Mouse (Mus musculus) hindbrain, embryonic 14.5 days (tissue): ENCODE results near the gene Erbin. TPM values are rescaled to one million over a fixed set of nuclear protein-coding genes. Genes with fewer than 3 reads are reported as not detected.

ENCODE experiments used
- ATAC-seq: fragments of 200-750 bp; cut with Nextera tagmentation; 2 replicates; pipeline ENCODE4 v1.8.0; 2017; ENCODE audit warnings: moderate number of reproducible peaks, mild to moderate bottlenecking, moderate TSS enrichment, moderate library complexity; ENCODE audit not compliant: low FRiP score
- DNase-seq: peaks from one replicate; pipeline ENCODE4 v3.0.0-alpha.2; 2015; ENCODE audit warnings: low spot score
- H3K27ac ChIP-seq: fragments of 300-500 bp; sonication (generic); 2 replicates; pipeline ENCODE4 v1.5.1; 2014; ENCODE audit warnings: mild to moderate bottlenecking, moderate library complexity
- H3K27me3 ChIP-seq: fragments of 300-500 bp; sonication (generic); 2 replicates; pipeline ENCODE4 v1.6.1; 2014; ENCODE audit warnings: mild to moderate bottlenecking, low read length, mixed read lengths; ENCODE audit not compliant: control insufficient read depth, insufficient read depth
- H3K36me3 ChIP-seq: fragments of 300-500 bp; sonication (generic); replicated peaks from 2 replicates; pipeline ENCODE4 v1.6.1; 2014; ENCODE audit not compliant: control insufficient read depth, insufficient read depth
- H3K4me1 ChIP-seq: fragments of 300-500 bp; sonication (generic); replicated peaks from 2 replicates; pipeline ENCODE4 v1.6.1; 2014; ENCODE audit warnings: antibody characterized with exemption, low read length, mixed read lengths; ENCODE audit not compliant: control insufficient read depth, insufficient read depth
- H3K4me2 ChIP-seq: fragments of 300-500 bp; sonication (generic); replicated peaks from 2 replicates; pipeline ENCODE4 v1.6.1; 2014; ENCODE audit warnings: mild to moderate bottlenecking, moderate library complexity
- H3K4me3 ChIP-seq: fragments of 300-500 bp; sonication (generic); replicated peaks from 2 replicates; pipeline ENCODE4 v1.5.1; 2014; ENCODE audit warnings: mild to moderate bottlenecking, low read length
- H3K9ac ChIP-seq: fragments of 300-500 bp; sonication (generic); 2 replicates; pipeline ENCODE4 v1.6.1; 2014
- H3K9me3 ChIP-seq: fragments of 300-500 bp; sonication (generic); 2 replicates; pipeline ENCODE4 v1.6.1; 2016; ENCODE audit warnings: low read length; ENCODE audit not compliant: control insufficient read depth
- WGBS: fragments of 180-500 bp; shearing (Covaris S2); extraction: QIAGEN DNeasy Blood & Tissue Kit; methylation state at CpG from one replicate; pipeline ENCODE4 v1.1.7; 2014; 5-methylcytosine and 5-hydroxymethylcytosine counted together
- polyA plus RNA-seq: library from polyadenylated mRNA; unstranded; fragments of >200 nt; fragmentation: Nextera tagmentation; extraction: Ambion mirVana; gene quantifications from 2 replicates; pipeline ENCODE4 v1.2.1, GENCODE M21; 2014

The Erbin gene
- polyA plus RNA-seq, 1 experiment from 2014 or later = 16.5 TPM

- Histone ChIP-seq H3K4me2 (no peak overlapping the region), H3K9ac (no peak overlapping the region), H3K4me1 (peaks cover 14% of the 10 kb centered on the region; the same call in 1 of the 2 replicates), H3K9me3 (no peaks in the 10 kb centered on the region), H3K36me3 (no peaks in the 10 kb centered on the region; the same call in 1 of the 2 replicates), H3K27ac (no peak overlapping the region; the same call in 1 of the 2 replicates), H3K27me3 (no peaks in the 10 kb centered on the region), H3K4me3 (no peak overlapping the region)
- DNase-seq (no peak), ATAC-seq (no peak)
- WGBS = 24% methylated on average over 3 of the region's 3 CpGs
These were observed 30.3 kb downstream of the Erbin start for GRCm38 (mm10) chr13:103890038-103890437.

GRCm38 (mm10) chr13:103886503-103886902, 33.8 kb downstream of the Erbin start:
- Histone ChIP-seq H3K9me3 (no peaks in the 10 kb centered on the region), H3K9ac (no peak overlapping the region), H3K27me3 (no peaks in the 10 kb centered on the region), H3K27ac (no peak overlapping the region), H3K4me3 (no peak overlapping the region), H3K36me3 (no peaks in the 10 kb centered on the region; the same call in 1 of the 2 replicates), H3K4me2 (no peak overlapping the region), H3K4me1 (peaks cover 10% of the 10 kb centered on the region; the same call in 1 of the 2 replicates)
- WGBS = 87% methylated on average over 3 of the region's 3 CpGs
- DNase-seq (no peak), ATAC-seq (no peak)

- no peaks in the 10 kb centered on the region; the same call in 1 of the 2 replicates for H3K36me3 ChIP-seq
- H3K27me3 ChIP-seq = no peaks in the 10 kb centered on the region
- H3K4me3 ChIP-seq = no peak overlapping the region
- H3K9me3 ChIP-seq = no peaks in the 10 kb centered on the region
- WGBS = 93% methylated on average over 4 of the region's 4 CpGs
- ATAC-seq = no peak
- no peak for DNase-seq
- no peaks in the 10 kb centered on the region for H3K4me1 ChIP-seq
- no peak overlapping the region for H3K4me2 ChIP-seq
- H3K27ac ChIP-seq = no peak overlapping the region
- H3K9ac ChIP-seq = no peak overlapping the region
These were observed 39.1 kb downstream of the Erbin start for GRCm38 (mm10) chr13:103881200-103881599.

DNA sequence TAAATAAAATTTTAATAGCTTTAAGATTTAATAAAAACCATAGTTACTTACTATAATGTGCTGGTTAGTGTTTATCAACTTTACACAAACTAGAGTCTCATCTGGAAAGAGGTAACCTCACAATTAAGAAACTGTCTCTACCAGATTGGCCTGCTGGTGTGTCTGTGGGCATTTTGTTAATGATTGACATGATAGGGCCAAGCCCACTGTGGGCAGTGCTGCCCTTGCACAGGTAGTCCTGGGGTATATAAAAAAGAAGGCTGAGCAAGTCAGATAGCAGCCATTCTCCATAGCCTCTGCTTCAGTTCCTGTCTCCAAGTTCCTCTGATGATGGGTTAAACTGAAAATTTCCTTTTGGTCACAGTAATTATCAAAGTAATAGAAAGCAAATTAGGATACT, 43.6 kb downstream of the Erbin start:
- H3K9me3 ChIP-seq = no peaks in the 10 kb centered on the region
- DNase-seq (no peak), ATAC-seq (no peak)
- H3K27me3 ChIP-seq = no peaks in the 10 kb centered on the region
- no peak overlapping the region for H3K9ac ChIP-seq
- no peaks in the 10 kb centered on the region for H3K4me1 ChIP-seq
- no peak overlapping the region for H3K4me3 ChIP-seq
- H3K36me3 ChIP-seq = no peaks in the 10 kb centered on the region
- H3K4me2 ChIP-seq = no peak overlapping the region
- H3K27ac ChIP-seq = no peak overlapping the region

DNA sequence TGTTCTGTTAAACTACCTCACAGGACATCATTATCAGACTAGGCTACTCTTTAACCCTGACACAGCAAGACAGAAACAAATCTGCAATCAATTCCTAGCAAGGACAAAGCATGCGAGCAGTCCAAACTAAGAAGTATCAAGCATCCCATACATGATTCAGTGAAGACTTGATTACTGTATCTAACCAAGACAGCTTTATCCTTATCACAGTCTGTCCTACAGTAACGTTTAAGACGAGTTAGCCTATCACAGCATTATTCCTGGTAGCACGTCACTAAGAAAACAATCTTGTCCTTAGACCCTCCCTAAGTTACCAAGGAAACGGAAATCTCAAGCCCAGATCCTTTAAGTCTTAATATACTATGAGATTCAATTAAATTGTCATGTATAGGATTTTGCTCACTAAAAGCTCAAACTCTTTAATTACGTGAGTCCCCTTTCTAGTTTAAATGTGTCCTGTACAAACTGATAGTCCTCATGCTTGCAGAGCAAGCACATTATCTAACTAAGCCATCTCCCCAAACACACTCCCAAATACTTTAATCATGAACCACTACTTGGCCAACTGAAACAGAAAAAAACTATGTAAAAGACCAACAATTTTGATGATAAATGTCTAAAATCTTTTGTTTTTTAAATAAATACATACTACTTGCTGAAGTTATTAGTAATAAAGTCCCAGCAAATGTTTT, 44.3 kb downstream of the Erbin start:
- no peaks in the 10 kb centered on the region for H3K27me3 ChIP-seq
- 86% methylated on average over 6 of the region's 6 CpGs for WGBS
- ATAC-seq = no peak

DNA sequence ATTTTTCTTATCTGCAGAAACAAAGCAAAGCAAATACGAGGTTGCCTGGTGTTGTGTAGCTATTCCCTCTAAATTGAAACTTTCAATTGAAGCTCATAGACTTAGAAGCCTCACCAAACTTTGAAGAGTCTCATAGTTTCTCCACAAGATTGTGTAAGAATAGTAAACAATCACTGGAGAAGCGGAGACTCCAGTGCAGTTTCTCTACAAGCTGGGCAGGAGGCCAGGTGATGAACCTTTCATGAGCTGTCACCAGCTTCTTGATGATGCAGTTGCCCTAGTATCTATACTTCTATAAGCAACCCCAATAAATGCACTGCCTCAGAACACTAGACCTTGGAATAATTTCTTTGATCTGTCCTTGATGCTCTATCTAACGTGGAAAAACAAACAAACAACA, 49.5 kb downstream of the Erbin start:
- H3K9ac ChIP-seq = no peak overlapping the region
- no peaks in the 10 kb centered on the region for H3K9me3 ChIP-seq
- H3K36me3 ChIP-seq = peaks cover 4% of the 10 kb centered on the region
- H3K4me1 ChIP-seq = no peaks in the 10 kb centered on the region
- no peaks in the 10 kb centered on the region for H3K27me3 ChIP-seq
- no peak overlapping the region for H3K27ac ChIP-seq
- no peak overlapping the region for H3K4me3 ChIP-seq
- ATAC-seq = no peak
- DNase-seq = no peak
- no peak overlapping the region for H3K4me2 ChIP-seq
- 82% methylated on average over 3 of the region's 3 CpGs for WGBS

More for the DNA sequence above, 44.3 kb downstream of the Erbin start:
- Histone ChIP-seq H3K4me1 (no peaks in the 10 kb centered on the region), H3K4me3 (no peak overlapping the region), H3K4me2 (no peak overlapping the region), H3K9me3 (no peaks in the 10 kb centered on the region), H3K27ac (no peak overlapping the region), H3K36me3 (no peaks in the 10 kb centered on the region), H3K9ac (no peak overlapping the region)
- no peak for DNase-seq

GRCm38 (mm10) chr13:103870117-103870516, 50.2 kb downstream of the Erbin start:
- ATAC-seq = no peak
- Histone ChIP-seq H3K36me3 (peaks cover 4% of the 10 kb centered on the region), H3K27ac (no peak overlapping the region), H3K9ac (no peak overlapping the region), H3K27me3 (no peaks in the 10 kb centered on the region), H3K4me2 (no peak overlapping the region), H3K4me3 (no peak overlapping the region), H3K9me3 (no peaks in the 10 kb centered on the region), H3K4me1 (no peaks in the 10 kb centered on the region)
- WGBS = 97% methylated on average over 1 of the region's 1 CpGs
- no peak for DNase-seq

GRCm38 (mm10) chr13:103868875-103869274, 51.4 kb downstream of the Erbin start:
- Histone ChIP-seq H3K4me3 (no peak overlapping the region), H3K27ac (no peak overlapping the region), H3K4me1 (no peaks in the 10 kb centered on the region), H3K9ac (no peak overlapping the region), H3K4me2 (no peak overlapping the region), H3K36me3 (peaks cover 14% of the 10 kb centered on the region), H3K9me3 (no peaks in the 10 kb centered on the region), H3K27me3 (no peaks in the 10 kb centered on the region)
- 80% methylated on average over 1 of the region's 1 CpGs for WGBS
- ATAC-seq (no peak), DNase-seq (no peak)

GRCm38 (mm10) chr13:103862041-103862440, 58.3 kb downstream of the Erbin start:
- Histone ChIP-seq H3K27ac (no peak overlapping the region), H3K36me3 (peaks cover 53% of the 10 kb centered on the region), H3K4me3 (no peak overlapping the region), H3K9ac (no peak overlapping the region), H3K4me2 (no peak overlapping the region), H3K9me3 (no peaks in the 10 kb centered on the region), H3K27me3 (no peaks in the 10 kb centered on the region), H3K4me1 (no peaks in the 10 kb centered on the region)
- ATAC-seq (no peak), DNase-seq (no peak)
- WGBS = 80% methylated on average over 4 of the region's 4 CpGs

- Histone ChIP-seq H3K36me3 (peaks cover 61% of the 10 kb centered on the region), H3K27ac (no peak overlapping the region), H3K9ac (no peak overlapping the region), H3K4me3 (no peak overlapping the region), H3K27me3 (no peaks in the 10 kb centered on the region), H3K9me3 (no peaks in the 10 kb centered on the region), H3K4me1 (no peaks in the 10 kb centered on the region), H3K4me2 (no peak overlapping the region)
- WGBS = 93% methylated on average over 2 of the region's 2 CpGs
- DNase-seq (no peak), ATAC-seq (no peak)
These were observed 61.3 kb downstream of the Erbin start for GRCm38 (mm10) chr13:103859041-103859440.
